Mouse (Mus musculus): ENCODE measurements at regions not wholly inside any gene's neighbourhood (a gene's known extent, or its start where the extent isn't known, plus 50 kb on each side); places are given as distances from the start of the nearest gene placed in this dataset.

DNA sequence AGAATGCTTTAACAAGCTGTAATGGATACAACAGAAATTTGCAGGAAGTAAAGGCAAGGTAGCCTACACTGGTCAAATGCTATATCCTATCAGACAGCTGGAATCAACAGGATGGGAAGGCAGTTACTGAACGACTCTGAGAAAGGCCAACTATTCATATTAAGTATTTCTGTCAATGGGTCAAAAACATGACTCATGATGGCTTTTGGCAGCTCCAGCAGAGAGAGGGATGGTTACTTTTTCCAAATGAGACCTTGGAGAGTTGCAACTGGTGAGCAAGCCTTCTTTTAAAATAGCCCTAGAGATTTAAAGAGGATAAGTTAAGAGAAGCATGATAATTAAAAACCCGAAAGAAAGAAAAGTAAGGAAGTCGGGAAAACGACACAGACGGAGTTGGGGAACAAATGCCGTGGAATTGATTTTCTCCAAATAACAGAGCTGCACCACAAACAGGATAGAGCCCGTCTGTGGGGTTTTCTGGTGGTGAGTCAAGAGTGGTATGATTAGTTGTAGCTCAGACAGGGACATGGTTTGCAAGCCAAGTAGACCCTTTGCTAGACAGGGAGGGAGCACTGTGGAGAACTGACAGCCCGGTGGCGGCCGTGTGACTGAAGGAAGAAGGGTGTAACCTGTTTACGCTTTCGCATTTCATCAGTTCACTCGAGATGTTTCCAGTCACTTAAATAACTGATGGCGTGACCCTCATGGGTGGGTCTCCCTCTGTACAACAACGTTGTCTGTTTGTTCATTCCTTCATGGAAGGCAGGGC lies 3638.1 kb upstream of the Gm7489 start:
- DNase-seq (ENCODE audit: low spot score) (no peak), ATAC-seq (no peak)
- Histone ChIP-seq H3K27ac (ENCODE audit: low read depth, low read length) (no peak overlapping the region), H3K4me2 (ENCODE audit: low read length) (no peak overlapping the region), H3K27me3 (replicated peaks; ENCODE audit: control insufficient read depth, insufficient read depth, low read length) (no peaks in the 10 kb centered on the region), H3K4me3 (ENCODE audit: low read depth, low read length) (no peak overlapping the region), H3K4me1 (ENCODE audit: control insufficient read depth, insufficient read depth, low read length) (no peaks in the 10 kb centered on the region), H3K9me3 (replicated peaks; ENCODE audit: control insufficient read depth, low read length) (no peaks in the 10 kb centered on the region), H3K36me3 (ENCODE audit: control insufficient read depth, insufficient read depth, low read length) (no peaks in the 10 kb centered on the region), H3K9ac (ENCODE audit: low read length) (no peak overlapping the region)
- 90% methylated on average over 15 of the region's 15 CpGs for WGBS

GRCm38 (mm10) chr15:50260057-50260456 lies 3624.6 kb upstream of the Gm7489 start:
- no peaks in the 10 kb centered on the region for H3K9me3 ChIP-seq (replicated peaks; ENCODE audit: control insufficient read depth, low read length)
- H3K36me3 ChIP-seq (ENCODE audit: control insufficient read depth, insufficient read depth, low read length) = no peaks in the 10 kb centered on the region
- no peak overlapping the region for H3K4me3 ChIP-seq (ENCODE audit: low read depth, low read length)
- ATAC-seq (no peak), DNase-seq (ENCODE audit: low spot score) (no peak)
- no peaks in the 10 kb centered on the region for H3K4me1 ChIP-seq (ENCODE audit: control insufficient read depth, insufficient read depth, low read length)
- H3K4me2 ChIP-seq (ENCODE audit: low read length) = no peak overlapping the region
- WGBS = 83% methylated on average over 2 of the region's 2 CpGs
- no peaks in the 10 kb centered on the region for H3K27me3 ChIP-seq (replicated peaks; ENCODE audit: control insufficient read depth, insufficient read depth, low read length)
- H3K9ac ChIP-seq (ENCODE audit: low read length) = no peak overlapping the region
- H3K27ac ChIP-seq (ENCODE audit: low read depth, low read length) = no peak overlapping the region

GRCm38 (mm10) chr15:50261245-50261872 lies 3623.3 kb upstream of the Gm7489 start:
- H3K9ac ChIP-seq (ENCODE audit: low read length) = no peak overlapping the region
- no peaks in the 10 kb centered on the region for H3K4me1 ChIP-seq (ENCODE audit: control insufficient read depth, insufficient read depth, low read length)
- WGBS = 57% methylated on average over 8 of the region's 8 CpGs
- H3K27me3 ChIP-seq (replicated peaks; ENCODE audit: control insufficient read depth, insufficient read depth, low read length) = no peaks in the 10 kb centered on the region
- ATAC-seq (peak; percentile 85), DNase-seq (ENCODE audit: low spot score) (peak; percentile 92)
- H3K36me3 ChIP-seq (ENCODE audit: control insufficient read depth, insufficient read depth, low read length) = no peaks in the 10 kb centered on the region
- H3K4me2 ChIP-seq (ENCODE audit: low read length) = no peak overlapping the region
- H3K4me3 ChIP-seq (ENCODE audit: low read depth, low read length) = no peak overlapping the region
- H3K27ac ChIP-seq (ENCODE audit: low read depth, low read length) = no peak overlapping the region
- H3K9me3 ChIP-seq (replicated peaks; ENCODE audit: control insufficient read depth, low read length) = no peaks in the 10 kb centered on the region

DNA sequence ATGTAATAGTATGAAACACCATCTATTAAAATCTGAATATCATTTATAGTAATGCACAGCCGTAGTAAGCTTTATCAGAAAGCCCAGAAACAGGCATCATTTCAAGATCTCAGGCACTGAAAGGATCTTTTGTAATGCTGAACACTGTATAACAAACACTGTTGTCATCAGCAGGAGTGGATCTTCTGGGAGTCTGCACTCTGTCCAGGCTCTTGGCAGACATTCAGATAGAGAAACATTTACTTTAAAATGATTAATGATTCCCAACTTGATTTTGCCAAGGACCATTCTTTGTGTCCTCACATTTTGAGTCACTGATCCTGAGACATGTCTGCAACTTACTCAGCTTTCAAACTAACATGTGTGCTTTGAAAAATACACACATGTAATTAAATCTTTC lies 3617.2 kb upstream of the Gm7489 start:
- Histone ChIP-seq H3K27me3 (replicated peaks; ENCODE audit: control insufficient read depth, insufficient read depth, low read length) (no peaks in the 10 kb centered on the region), H3K9ac (ENCODE audit: low read length) (no peak overlapping the region), H3K4me3 (ENCODE audit: low read depth, low read length) (no peak overlapping the region), H3K27ac (ENCODE audit: low read depth, low read length) (no peak overlapping the region), H3K4me1 (ENCODE audit: control insufficient read depth, insufficient read depth, low read length) (no peaks in the 10 kb centered on the region), H3K9me3 (replicated peaks; ENCODE audit: control insufficient read depth, low read length) (no peaks in the 10 kb centered on the region), H3K36me3 (ENCODE audit: control insufficient read depth, insufficient read depth, low read length) (no peaks in the 10 kb centered on the region), H3K4me2 (ENCODE audit: low read length) (no peak overlapping the region)
- DNase-seq (ENCODE audit: low spot score) (no peak), ATAC-seq (no peak)
- WGBS = 80% methylated on average over 1 of the region's 1 CpGs

DNA sequence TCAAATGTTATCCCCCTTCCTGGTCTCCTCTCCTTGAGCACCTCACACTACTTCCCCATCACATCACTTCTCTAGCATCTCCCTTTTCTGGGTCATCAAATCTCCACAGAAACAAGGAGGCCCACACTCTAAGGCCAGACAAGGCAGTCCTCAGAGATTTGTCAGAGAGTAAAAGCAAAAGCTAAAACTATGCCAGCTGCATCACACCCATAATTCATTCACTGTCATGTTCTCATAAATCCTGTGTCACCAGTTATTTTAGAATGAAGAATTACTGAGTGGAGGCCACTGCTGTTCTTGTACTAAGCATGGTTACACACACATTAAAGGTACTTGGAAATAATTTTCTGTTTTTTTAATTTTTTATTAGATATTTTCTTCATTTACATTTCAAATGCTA lies 3613.1 kb upstream of the Gm7489 start:
- ATAC-seq (no peak), DNase-seq (ENCODE audit: low spot score) (no peak)
- H3K27me3 ChIP-seq (replicated peaks; ENCODE audit: control insufficient read depth, insufficient read depth, low read length) = no peaks in the 10 kb centered on the region
- no peaks in the 10 kb centered on the region for H3K4me1 ChIP-seq (ENCODE audit: control insufficient read depth, insufficient read depth, low read length)
- H3K9ac ChIP-seq (ENCODE audit: low read length) = no peak overlapping the region
- no peak overlapping the region for H3K4me2 ChIP-seq (ENCODE audit: low read length)
- H3K27ac ChIP-seq (ENCODE audit: low read depth, low read length) = no peak overlapping the region
- no peak overlapping the region for H3K4me3 ChIP-seq (ENCODE audit: low read depth, low read length)
- no peaks in the 10 kb centered on the region for H3K9me3 ChIP-seq (replicated peaks; ENCODE audit: control insufficient read depth, low read length)
- no peaks in the 10 kb centered on the region for H3K36me3 ChIP-seq (ENCODE audit: control insufficient read depth, insufficient read depth, low read length)

DNA sequence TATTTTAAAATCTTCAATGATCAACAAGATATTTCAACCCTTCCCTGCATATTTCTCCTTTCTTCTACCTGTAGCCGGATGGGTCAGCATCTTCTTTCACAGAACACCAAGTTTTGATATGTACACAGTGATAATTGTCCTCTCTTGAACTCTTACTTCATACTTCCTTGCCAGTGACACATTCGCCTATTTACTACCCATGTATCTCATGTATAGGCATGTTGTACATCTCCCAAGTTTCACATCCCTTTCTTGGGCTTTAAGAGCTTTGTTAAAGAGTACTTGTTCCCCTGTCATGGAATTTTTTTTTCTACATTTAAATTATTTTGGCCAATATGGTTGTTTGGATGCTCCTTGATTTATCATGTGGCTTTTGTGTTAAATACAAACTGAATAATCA lies 3602.1 kb upstream of the Gm7489 start:
- Histone ChIP-seq H3K4me1 (ENCODE audit: control insufficient read depth, insufficient read depth, low read length) (no peaks in the 10 kb centered on the region), H3K27me3 (replicated peaks; ENCODE audit: control insufficient read depth, insufficient read depth, low read length) (no peaks in the 10 kb centered on the region), H3K4me2 (ENCODE audit: low read length) (no peak overlapping the region), H3K9ac (ENCODE audit: low read length) (no peak overlapping the region), H3K36me3 (ENCODE audit: control insufficient read depth, insufficient read depth, low read length) (no peaks in the 10 kb centered on the region), H3K4me3 (ENCODE audit: low read depth, low read length) (no peak overlapping the region), H3K27ac (ENCODE audit: low read depth, low read length) (no peak overlapping the region), H3K9me3 (replicated peaks; ENCODE audit: control insufficient read depth, low read length) (no peaks in the 10 kb centered on the region)
- 87% methylated on average over 2 of the region's 2 CpGs for WGBS
- DNase-seq (ENCODE audit: low spot score) (no peak), ATAC-seq (no peak)

DNA sequence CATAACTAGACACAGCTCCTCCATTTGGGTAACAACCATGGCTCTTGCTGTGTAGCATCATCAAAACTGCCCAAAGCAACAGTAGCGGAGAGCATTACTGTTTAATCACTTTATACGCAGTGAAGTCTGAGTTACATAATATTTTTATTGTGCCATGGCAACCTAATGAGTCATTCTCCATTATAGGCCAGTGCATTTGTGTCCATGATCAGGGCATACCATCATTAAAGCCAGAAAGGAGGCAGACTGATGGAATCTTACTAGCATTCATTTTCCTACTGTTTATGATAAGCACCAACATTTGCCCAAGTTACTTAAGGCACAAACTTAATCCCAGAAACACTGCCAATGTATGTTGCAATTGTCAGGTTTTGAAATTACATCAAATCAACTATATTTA lies 3601.2 kb upstream of the Gm7489 start:
- H3K36me3 ChIP-seq (ENCODE audit: control insufficient read depth, insufficient read depth, low read length) = no peaks in the 10 kb centered on the region
- H3K27me3 ChIP-seq (replicated peaks; ENCODE audit: control insufficient read depth, insufficient read depth, low read length) = no peaks in the 10 kb centered on the region
- H3K4me1 ChIP-seq (ENCODE audit: control insufficient read depth, insufficient read depth, low read length) = no peaks in the 10 kb centered on the region
- DNase-seq (ENCODE audit: low spot score) = no peak
- H3K9me3 ChIP-seq (replicated peaks; ENCODE audit: control insufficient read depth, low read length) = no peaks in the 10 kb centered on the region
- no peak overlapping the region for H3K9ac ChIP-seq (ENCODE audit: low read length)
- WGBS = 86% methylated on average over 2 of the region's 2 CpGs
- H3K4me3 ChIP-seq (ENCODE audit: low read depth, low read length) = no peak overlapping the region
- H3K27ac ChIP-seq (ENCODE audit: low read depth, low read length) = no peak overlapping the region
- no peak for ATAC-seq
- no peak overlapping the region for H3K4me2 ChIP-seq (ENCODE audit: low read length)

- H3K9me3 ChIP-seq (replicated peaks; ENCODE audit: control insufficient read depth, low read length) = no peaks in the 10 kb centered on the region
- H3K4me3 ChIP-seq (ENCODE audit: low read depth, low read length) = no peak overlapping the region
- no peak for DNase-seq (ENCODE audit: low spot score)
- H3K4me1 ChIP-seq (ENCODE audit: control insufficient read depth, insufficient read depth, low read length) = no peaks in the 10 kb centered on the region
- H3K9ac ChIP-seq (ENCODE audit: low read length) = no peak overlapping the region
- no peaks in the 10 kb centered on the region for H3K27me3 ChIP-seq (replicated peaks; ENCODE audit: control insufficient read depth, insufficient read depth, low read length)
- no peak overlapping the region for H3K27ac ChIP-seq (ENCODE audit: low read depth, low read length)
- 93% methylated on average over 3 of the region's 3 CpGs for WGBS
- H3K4me2 ChIP-seq (ENCODE audit: low read length) = no peak overlapping the region
- ATAC-seq = no peak
- H3K36me3 ChIP-seq (ENCODE audit: control insufficient read depth, insufficient read depth, low read length) = no peaks in the 10 kb centered on the region
These were observed 3582.9 kb upstream of the Gm7489 start for GRCm38 (mm10) chr15:50301831-50302230.

- WGBS = 76% methylated on average over 4 of the region's 4 CpGs
- Histone ChIP-seq H3K9me3 (replicated peaks; ENCODE audit: control insufficient read depth, low read length) (no peaks in the 10 kb centered on the region), H3K4me3 (ENCODE audit: low read depth, low read length) (no peak overlapping the region), H3K4me2 (ENCODE audit: low read length) (no peak overlapping the region), H3K27me3 (replicated peaks; ENCODE audit: control insufficient read depth, insufficient read depth, low read length) (no peaks in the 10 kb centered on the region), H3K9ac (ENCODE audit: low read length) (no peak overlapping the region), H3K4me1 (ENCODE audit: control insufficient read depth, insufficient read depth, low read length) (no peaks in the 10 kb centered on the region), H3K36me3 (ENCODE audit: control insufficient read depth, insufficient read depth, low read length) (no peaks in the 10 kb centered on the region), H3K27ac (ENCODE audit: low read depth, low read length) (no peak overlapping the region)
- ATAC-seq = no peak
- DNase-seq (ENCODE audit: low spot score) = peak; percentile 16
These were observed 3580.6 kb upstream of the Gm7489 start for GRCm38 (mm10) chr15:50304085-50304484.
